Mouse (Mus musculus) frontal cortex, adult (tissue): ENCODE results near the gene Mrpl21.

Experiments used
- ATAC-seq: cut with Nextera tagmentation; 2 replicates; pipeline ENCODE4 v1.9.2; 2017; ENCODE audit warnings: mild to moderate bottlenecking, moderate library complexity, mixed read lengths; ENCODE audit not compliant: low TSS enrichment

Mrpl21 gene

DNA sequence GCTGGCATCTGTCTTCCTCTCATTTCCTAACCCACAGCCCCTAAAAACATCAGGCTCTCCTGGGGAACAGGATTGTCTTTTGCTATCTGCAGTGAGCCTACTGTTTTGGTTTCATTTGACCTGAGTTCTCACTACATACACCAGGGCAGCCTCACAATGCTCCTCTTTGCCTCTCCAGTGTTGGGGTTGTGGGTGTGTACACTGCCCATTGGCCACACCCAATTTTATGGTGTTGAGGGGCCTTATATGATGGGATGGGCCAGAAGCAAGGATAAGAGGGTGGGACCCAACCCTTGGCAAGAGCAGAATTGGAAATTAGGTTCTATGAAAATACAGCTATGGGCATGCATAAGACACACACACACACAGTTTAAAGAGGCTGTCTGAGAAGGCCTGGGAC is 14.3 kb downstream of the Mrpl21 start:
- ATAC-seq, result no peak

GRCm38 (mm10) chr19:3297775-3298174 is 15.1 kb downstream of the Mrpl21 start:
- no peak for ATAC-seq

- ATAC-seq, result no peak
These were observed 21.3 kb downstream of the Mrpl21 start for GRCm38 (mm10) chr19:3304017-3304416.

DNA sequence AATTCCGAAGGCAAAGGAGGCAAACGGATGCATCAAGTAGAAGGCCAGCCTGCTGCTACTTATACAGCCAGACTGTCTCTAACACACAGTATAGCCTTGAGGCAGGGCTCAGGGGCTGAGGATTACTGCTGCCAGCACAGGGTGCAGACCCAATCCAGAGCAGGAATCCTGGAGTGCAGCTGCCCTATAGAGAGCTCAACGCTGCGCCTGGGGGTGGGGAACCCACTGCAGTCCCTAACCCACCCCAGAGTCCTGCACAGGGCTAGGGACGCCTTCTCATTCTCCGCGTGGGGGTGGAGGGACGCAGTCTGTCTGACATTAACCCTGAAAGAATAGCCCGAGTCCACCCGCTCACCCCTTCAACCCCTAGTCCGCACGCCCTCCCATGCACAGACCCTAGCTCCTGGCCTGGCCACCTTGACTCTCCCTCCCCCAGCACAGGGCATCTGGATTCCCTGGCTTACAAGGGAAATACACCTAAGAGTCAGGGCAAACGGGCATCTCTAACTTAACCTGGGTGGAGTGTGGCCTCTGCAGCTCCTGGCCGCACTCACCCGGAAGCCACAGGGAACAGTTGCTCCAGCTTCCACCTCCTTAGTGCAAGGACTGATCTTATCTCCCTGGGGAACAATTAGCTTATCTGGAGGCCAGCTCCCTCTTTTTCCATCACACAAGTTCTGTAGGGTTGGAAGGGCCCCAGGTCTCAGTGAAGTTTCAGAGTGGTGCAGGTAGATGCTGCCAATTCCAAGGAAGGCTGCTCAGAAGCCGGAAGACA is 24.7 kb downstream of the Mrpl21 start:
- no peak for ATAC-seq

DNA sequence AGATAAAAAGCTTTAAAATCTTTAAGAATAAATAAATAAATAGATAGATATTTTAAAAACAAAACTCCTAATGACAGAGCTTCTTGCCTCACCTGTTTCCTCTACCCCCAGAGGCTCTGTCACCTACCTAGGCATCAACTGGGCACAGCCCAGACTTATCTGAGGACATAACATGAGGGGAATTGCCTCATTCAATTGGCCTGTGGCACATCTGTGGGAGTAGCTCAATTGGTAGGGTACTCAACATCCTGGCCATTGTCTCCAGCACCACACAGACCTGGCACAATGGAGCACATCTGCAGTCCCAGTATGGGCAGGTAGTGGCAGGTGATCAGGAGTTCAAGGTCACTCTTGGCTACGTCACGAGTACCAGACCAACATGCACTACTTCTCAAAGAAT is 36.6 kb downstream of the Mrpl21 start:
- no peak for ATAC-seq

- ATAC-seq, result no peak
These were observed 37.4 kb downstream of the Mrpl21 start for GRCm38 (mm10) chr19:3320086-3320485.

DNA sequence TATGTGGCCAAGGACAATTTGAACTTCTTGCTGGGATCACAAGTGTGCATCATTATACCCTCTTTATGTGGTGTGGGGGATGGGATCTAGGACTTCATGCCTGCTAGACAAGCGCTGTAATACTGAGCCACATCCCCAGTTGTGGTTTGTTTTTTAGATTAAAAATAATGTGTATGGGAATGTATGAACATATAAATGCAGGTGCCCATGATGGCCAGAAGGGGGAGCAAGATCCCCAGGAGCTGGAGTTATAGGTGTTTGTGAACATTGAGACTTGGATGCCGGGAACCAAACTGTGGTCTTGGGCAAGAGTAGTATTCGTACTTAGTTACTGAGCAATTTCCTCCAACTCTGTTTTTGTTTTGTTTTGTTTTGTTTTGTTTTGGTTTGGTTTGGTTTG is 38.1 kb downstream of the Mrpl21 start:
- ATAC-seq, result no peak

- ATAC-seq, result no peak
These were observed 38.9 kb downstream of the Mrpl21 start for GRCm38 (mm10) chr19:3321617-3322016.

DNA sequence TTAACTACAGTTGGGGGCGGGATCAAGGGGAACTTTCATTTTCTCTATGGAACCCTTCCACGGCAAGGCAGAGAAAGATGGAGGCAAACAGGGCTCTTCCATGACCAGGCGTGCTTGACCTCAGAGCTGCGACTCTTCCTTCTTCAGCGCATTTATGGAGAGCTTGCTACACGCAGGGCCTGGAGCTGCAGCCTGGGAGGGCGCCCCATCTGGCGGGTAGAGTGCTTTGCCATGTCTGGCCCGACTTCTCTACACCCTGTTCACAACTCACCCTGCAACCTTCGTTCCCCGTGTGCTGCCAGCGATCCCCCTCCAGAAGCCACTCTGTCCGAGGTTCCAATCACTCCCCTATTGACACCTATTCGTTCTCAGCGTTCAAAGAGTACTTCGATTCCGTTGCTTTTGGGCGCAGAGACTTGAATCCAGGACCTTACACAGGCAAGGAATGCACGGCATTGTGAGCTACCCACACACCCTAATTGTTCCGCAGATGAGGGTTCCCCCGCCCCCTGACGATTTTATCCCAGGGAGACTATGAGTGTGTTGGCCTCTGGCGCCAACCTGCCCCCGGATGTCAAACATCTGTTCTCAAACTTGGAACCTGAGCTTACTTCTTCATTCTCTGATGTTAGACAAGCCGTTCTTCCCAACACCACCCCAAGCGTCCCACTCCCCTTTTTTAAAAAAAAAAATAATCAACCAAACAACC is 39.7 kb downstream of the Mrpl21 start, which contains the start of gene Cpt1a:
Gene Cpt1a, plus strand, starts transcription at position 74 of the 709 bp plus-strand sequence.
- no peak for ATAC-seq

DNA sequence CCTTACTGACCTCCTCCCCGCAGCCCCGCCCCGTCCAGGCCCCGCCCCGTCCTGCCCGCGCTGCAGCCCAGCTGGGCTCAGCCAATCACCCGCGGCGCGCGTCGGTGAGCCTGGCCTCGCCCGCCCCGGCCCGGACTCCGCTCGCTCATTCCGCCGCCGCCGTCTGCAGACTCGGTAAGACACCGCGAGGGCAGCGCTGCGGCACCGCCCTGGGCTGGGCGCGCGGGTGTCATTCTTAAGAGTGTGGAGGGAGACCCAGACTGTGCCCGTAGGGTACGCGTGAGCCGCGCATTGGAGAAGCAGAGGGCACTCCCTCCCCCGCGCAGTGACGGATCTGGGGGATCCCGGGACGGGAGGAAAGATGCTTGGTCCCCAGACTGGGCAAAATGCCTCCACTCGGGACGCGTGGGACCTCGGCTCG is 40.5 kb downstream of the Mrpl21 start:
- peak; percentile 76 for ATAC-seq

DNA sequence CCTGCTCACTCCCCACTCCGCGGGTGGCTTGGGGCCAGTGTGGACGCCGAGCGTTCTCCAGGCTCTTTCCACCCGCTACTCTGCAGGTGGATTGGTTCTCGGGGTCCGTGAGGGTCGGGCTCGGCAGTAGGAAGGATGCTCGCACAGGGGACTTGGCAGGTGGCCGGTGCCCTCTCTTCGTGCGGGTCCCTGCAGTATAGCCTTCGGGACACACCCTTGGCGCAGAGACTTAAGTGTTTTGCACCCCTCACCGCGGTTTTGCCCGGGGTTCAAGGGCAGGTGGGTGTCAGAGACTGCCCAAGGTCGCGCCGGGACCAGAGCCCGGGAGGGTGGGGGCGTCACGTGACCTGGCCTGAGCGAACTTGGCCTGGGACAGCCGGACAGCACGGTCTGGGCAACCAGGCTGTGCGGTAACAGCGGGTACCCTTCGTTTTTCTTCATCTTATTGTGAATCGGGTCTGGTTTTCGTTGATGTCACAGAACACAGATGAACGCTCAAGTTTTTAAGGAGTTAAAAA is 41.1 kb downstream of the Mrpl21 start:
- no peak for ATAC-seq

DNA sequence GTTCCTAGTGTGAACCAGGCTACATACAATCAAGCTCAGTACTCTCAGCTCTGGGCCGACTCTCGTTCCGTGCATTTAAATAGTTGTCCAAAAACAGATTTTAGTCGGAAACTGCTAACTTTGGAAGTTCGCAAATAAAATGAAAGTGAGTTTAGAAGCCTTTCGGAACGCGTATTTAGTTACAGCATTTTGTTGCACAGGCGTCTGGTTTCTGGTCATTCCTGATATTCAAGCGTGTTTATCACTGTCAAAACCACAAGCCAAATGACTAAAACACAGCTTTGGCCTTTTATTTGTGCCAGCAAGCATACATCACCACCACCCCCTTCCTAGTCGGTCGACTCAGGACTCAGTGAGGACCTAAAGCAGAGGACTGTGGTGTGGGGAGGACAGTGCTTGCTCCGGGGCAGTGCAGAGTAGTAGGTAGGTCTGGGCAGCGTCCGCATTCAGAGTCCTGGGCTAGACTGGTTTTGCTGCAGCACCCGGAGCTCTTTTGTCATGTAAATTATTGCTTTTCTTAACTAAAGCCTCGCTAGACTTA is 41.6 kb downstream of the Mrpl21 start:
- no peak for ATAC-seq

- peak; percentile 55; the same call in 1 of the 2 replicates for ATAC-seq
These were observed 42.4 kb downstream of the Mrpl21 start for GRCm38 (mm10) chr19:3324931-3325711.

GRCm38 (mm10) chr19:3325771-3326478 is 43.2 kb downstream of the Mrpl21 start:
- no peak for ATAC-seq

GRCm38 (mm10) chr19:3326479-3327047 is 43.9 kb downstream of the Mrpl21 start:
- ATAC-seq, result no peak

- no peak for ATAC-seq
These were observed 50.5 kb downstream of the Mrpl21 start for GRCm38 (mm10) chr19:3333247-3333646.

DNA sequence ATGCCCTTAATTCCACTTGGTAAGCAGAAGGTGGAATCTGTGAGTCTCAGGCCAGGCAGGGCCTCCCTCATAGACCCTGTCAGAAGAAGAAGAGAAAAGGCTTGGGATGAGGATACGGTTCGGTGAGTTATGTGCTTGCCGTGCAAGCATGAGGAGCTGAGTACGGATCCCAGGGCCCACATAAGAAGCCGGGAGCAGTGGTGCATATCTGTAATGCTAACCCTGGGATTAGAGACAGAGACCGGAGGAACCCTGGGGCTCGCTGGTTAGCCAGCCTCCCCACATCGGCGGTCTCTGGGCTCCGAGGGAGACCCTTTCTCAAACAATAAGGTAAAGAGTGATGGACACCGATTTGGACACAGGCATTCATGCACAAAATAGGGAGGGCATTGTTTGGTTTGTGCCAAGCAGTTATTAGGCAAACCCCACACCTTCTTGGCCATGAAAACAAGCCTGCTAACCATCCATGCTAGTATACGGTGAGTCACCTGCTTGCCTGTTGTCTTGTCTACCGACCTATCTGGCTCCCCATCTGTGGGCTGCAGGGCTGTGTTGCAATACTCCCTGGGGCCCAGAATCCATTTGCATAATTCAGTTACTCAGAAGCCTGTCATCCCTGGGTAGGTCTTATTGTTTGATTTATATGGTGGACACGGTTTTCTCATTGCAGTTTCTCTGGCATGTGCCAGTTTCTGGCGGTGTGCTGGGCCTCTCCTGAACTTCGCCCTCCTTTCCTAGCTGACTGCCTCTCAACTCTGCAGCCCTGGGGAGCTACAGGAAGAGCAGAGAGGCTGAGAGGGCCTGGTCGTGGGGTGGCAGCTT is 51.2 kb downstream of the Mrpl21 start:
- ATAC-seq, result no peak

- no peak for ATAC-seq
These were observed 51.8 kb downstream of the Mrpl21 start for GRCm38 (mm10) chr19:3334550-3334949.

DNA sequence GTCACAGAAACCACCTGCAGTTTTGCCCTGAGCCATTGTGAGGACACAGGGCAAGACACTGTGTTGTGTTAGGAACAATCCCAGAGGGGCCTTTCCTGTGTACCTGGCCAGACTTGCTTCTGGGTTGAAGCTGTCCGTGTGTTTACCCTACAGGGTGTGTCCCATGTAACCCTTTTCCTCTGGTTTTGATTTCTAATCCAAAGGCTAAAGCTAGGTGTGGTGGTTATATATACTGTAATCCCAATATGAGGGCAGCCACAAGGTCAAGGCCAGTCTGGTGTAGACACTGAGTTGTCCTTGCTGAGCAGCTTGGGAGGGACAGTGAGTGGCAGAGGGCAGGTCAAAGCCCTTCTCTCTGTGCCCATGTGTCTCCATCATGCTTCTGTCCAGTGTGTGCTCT is 53.2 kb downstream of the Mrpl21 start:
- no peak for ATAC-seq
